Mouse (Mus musculus): ENCODE results near the gene Spire2. TPM values are rescaled to one million over a fixed set of nuclear protein-coding genes. Genes with fewer than 3 reads are reported as not detected.
"Not testable (repeated sequence)": the region's sequence is repeated elsewhere in the genome, so short reads cannot be mapped to it uniquely, and the experiment has no call there.

Gene Spire2
- polyA plus RNA-seq, 1 experiment from 2014 or later = 1.4 TPM

DNA sequence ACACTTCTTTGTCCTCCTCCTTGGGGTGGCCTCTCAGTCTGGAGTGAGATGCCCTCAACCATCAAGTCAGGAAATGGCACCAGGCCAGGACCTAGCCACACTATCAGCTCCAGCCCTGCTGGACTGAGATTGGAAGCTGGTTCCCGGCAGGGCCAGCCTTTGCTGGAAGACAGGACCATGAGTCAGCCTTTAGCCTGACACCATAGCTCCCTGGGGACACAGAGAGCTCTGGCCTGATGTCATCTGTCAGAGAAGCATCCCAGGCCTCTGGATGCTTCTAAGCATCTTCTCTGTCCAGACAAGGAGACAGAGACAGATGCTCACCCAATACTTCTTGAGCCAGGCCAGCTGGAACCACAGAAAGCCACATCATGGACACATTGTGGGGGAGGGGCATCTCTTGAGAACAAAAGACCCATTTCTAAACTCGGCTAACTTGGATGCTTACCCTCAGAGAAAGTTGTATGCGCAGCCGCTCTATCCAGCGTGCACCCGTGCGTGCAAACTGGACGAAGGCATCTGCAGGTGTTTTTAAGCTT, 77.6 kb downstream of the Spire2 start:
- Histone ChIP-seq H3K27me3 (peaks cover 69% of the 10 kb centered on the region), H3K27ac (no peak overlapping the region), H3K36me3 (no peaks in the 10 kb centered on the region), H3K4me3 (replicated peaks) (no peak overlapping the region), H3K9me3 (no peaks in the 10 kb centered on the region), H3K4me1 (replicated peaks) (peaks cover 16% of the 10 kb centered on the region), H3K4me2 (peak overlapping the region; percentile 58; the same call in 1 of the 2 replicates), H3K9ac (replicated peaks) (no peak overlapping the region)
- 75% methylated on average over 8 of the region's 8 CpGs for WGBS
- no peak for ATAC-seq (ENCODE audit: insufficient number of reproducible peaks, insufficient read depth, low FRiP score, low TSS enrichment, low read depth)

DNA sequence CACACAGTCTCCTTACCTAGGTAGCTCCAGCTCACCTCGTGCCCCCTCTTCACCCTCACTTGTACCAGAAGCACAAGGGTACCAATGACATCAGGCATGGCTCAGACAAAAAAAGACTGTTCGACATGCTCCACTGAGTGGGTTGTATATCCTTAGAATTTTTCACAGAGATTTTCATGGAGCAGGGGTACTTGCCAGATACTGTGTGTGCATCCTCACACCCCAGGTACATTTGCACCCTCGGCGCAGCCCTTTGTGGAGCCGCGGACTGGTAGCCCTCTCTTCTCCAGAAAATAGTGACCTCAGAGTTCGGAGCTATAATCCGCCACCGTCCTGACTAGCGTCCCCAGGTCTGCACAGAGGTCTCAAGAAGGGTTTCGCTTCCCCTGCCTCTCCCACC, 78.3 kb downstream of the Spire2 start:
- 0 out of 2 replicates have a peak overlapping the region, but pooled peaks have one; percentile 38 for H3K9ac ChIP-seq (replicated peaks)
- peaks cover 16% of the 10 kb centered on the region for H3K4me1 ChIP-seq (replicated peaks)
- no peak for ATAC-seq (ENCODE audit: insufficient number of reproducible peaks, insufficient read depth, low FRiP score, low TSS enrichment, low read depth)
- H3K36me3 ChIP-seq = no peaks in the 10 kb centered on the region
- peak overlapping the region; percentile 58 for H3K4me2 ChIP-seq
- H3K9me3 ChIP-seq = no peaks in the 10 kb centered on the region
- H3K4me3 ChIP-seq (replicated peaks) = peak overlapping the region; percentile 44
- 12% methylated on average over 11 of the region's 11 CpGs for WGBS
- H3K27ac ChIP-seq = no peak overlapping the region
- H3K27me3 ChIP-seq = peaks cover 69% of the 10 kb centered on the region

DNA sequence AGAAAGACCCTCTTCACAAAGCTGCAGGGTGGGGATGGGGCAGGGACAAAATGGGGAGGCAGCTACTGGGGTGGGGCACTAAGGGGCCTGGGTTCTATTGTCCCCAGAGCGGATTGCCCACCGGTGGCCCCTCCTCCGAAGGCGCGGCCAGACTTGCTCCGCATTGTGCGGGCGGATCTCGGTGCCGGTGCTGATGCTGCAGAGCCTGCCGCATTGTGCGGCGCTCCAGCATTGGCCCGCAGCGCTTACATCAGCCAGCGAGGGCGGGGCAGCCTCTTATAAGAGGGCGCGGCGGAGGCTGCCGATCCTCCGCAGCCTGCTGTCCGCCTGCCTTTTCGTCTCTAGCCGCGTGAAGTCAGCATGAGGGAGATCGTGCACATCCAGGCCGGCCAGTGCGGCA, 78.7 kb downstream of the Spire2 start, which contains the start of gene Tubb3:
Gene Tubb3 (plus strand): TSS at position 179 of the 400 bp plus-strand sequence.
- peak; percentile 52; the same call in 1 of the 2 replicates for ATAC-seq (ENCODE audit: insufficient number of reproducible peaks, insufficient read depth, low FRiP score, low TSS enrichment, low read depth)
- Histone ChIP-seq H3K9ac (replicated peaks) (peak within 1 kb of the TSS; percentile 38), H3K36me3 (no peaks in the 10 kb centered on the region), H3K27me3 (peaks cover 69% of the 10 kb centered on the region), H3K4me2 (peak within 1 kb of the TSS; percentile 58), H3K4me1 (replicated peaks) (peaks cover 16% of the 10 kb centered on the region), H3K27ac (no peak within 1 kb of the TSS), H3K4me3 (replicated peaks) (peak within 1 kb of the TSS; percentile 44), H3K9me3 (no peaks in the 10 kb centered on the region)
- under 1% methylated on average over 29 of the region's 29 CpGs for WGBS

DNA sequence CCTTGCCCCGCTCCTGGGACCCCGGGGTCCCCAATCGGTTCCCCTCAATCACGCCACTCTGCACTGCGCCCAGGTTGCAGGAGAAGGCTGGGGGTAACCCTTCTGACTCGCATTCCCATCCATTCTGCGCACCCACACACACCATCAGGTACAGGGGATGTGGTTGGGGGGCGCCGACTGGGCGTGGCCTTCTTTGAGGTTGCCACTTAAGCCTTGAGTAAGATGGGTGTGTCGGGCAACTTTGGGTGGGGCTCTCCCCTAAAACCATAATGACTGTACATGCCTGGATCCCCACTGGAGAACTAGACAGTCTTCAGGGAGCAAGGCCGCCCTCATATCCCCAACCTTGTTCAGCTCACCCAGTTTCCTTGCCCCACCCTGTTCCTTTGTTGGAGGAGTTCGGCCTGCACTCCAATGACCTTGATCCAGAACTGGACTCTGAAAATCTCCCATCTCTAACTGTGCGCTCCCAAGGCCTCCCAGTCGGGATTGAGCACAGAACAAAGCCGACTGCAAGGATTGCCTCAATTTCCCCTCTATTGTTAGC, 79.3 kb downstream of the Spire2 start:
- Histone ChIP-seq H3K4me3 (replicated peaks) (peak overlapping the region; percentile 44), H3K9ac (replicated peaks) (peak overlapping the region; percentile 38), H3K27me3 (peaks cover 69% of the 10 kb centered on the region), H3K4me2 (peak overlapping the region; percentile 58), H3K36me3 (no peaks in the 10 kb centered on the region), H3K27ac (no peak overlapping the region), H3K9me3 (no peaks in the 10 kb centered on the region), H3K4me1 (replicated peaks) (peaks cover 16% of the 10 kb centered on the region)
- WGBS = 11% methylated on average over 16 of the region's 16 CpGs
- ATAC-seq (ENCODE audit: insufficient number of reproducible peaks, insufficient read depth, low FRiP score, low TSS enrichment, low read depth) = no peak

DNA sequence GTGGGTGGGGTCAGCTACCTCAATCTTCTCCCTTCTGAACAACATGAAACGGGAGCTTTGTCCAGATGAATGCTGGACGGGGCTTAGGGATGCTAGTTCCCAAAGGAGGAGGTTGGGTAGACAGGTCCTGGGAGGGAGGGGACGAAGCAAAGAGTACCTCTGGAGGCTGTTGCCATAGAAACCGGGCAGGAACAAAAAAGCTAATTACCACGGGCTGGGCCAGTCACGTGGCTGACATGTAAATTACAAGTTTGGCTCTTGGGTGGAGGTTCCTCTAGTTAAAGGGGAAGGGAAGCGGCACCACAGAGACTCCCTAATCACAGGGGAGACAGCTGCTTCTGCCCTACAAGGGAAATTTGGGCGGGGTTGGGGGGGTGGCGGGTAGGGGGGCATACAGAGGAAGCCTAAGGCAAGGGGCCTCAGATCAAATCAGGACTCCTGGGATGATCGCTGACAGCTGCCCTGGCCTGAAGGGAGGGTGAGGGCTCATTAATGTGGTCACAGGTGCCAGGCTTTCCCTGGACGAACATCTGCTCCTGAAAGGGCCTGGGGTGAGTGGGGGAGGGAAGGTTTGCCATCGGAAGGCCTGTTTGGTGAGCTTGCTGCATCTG, 80.2 kb downstream of the Spire2 start:
- no peak for ATAC-seq (ENCODE audit: insufficient number of reproducible peaks, insufficient read depth, low FRiP score, low TSS enrichment, low read depth)
- peak overlapping the region; percentile 44 for H3K4me3 ChIP-seq (replicated peaks)
- H3K4me2 ChIP-seq = peak overlapping the region; percentile 58

DNA sequence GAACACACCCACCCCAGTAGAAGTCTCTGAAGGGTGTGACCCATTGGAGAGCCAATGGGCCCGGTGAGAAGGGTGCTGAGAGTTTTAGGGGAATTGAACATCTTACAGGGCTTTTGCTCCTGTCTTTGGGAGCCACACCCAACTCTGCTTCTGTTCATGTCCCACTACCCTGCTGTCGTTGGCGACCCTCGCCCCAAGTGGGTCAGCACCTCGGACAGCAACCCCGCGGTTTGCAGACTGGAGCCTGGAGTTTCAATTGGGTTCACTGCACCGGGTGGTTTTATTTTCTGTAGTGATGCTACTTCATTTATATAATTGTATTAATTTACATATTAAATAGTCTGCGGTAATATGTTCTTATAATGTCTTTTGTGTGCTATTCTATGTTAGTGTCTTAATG, 81.7 kb downstream of the Spire2 start:
- Histone ChIP-seq H3K4me1 (replicated peaks) (peaks cover 16% of the 10 kb centered on the region), H3K9ac (replicated peaks) (no peak overlapping the region), H3K9me3 (no peaks in the 10 kb centered on the region), H3K4me2 (no peak overlapping the region), H3K4me3 (replicated peaks) (no peak overlapping the region), H3K36me3 (no peaks in the 10 kb centered on the region), H3K27ac (no peak overlapping the region), H3K27me3 (peaks cover 51% of the 10 kb centered on the region)
- ATAC-seq (ENCODE audit: insufficient number of reproducible peaks, insufficient read depth, low FRiP score, low TSS enrichment, low read depth) = no peak
- WGBS = 8% methylated on average over 9 of the region's 9 CpGs

More for the DNA sequence above, 80.2 kb downstream of the Spire2 start:
- Histone ChIP-seq H3K27me3 (peaks cover 65% of the 10 kb centered on the region), H3K4me1 (replicated peaks) (peaks cover 16% of the 10 kb centered on the region), H3K36me3 (no peaks in the 10 kb centered on the region), H3K27ac (no peak overlapping the region), H3K9ac (replicated peaks) (no peak overlapping the region), H3K9me3 (no peaks in the 10 kb centered on the region)
- WGBS = 1% methylated on average over 12 of the region's 12 CpGs

DNA sequence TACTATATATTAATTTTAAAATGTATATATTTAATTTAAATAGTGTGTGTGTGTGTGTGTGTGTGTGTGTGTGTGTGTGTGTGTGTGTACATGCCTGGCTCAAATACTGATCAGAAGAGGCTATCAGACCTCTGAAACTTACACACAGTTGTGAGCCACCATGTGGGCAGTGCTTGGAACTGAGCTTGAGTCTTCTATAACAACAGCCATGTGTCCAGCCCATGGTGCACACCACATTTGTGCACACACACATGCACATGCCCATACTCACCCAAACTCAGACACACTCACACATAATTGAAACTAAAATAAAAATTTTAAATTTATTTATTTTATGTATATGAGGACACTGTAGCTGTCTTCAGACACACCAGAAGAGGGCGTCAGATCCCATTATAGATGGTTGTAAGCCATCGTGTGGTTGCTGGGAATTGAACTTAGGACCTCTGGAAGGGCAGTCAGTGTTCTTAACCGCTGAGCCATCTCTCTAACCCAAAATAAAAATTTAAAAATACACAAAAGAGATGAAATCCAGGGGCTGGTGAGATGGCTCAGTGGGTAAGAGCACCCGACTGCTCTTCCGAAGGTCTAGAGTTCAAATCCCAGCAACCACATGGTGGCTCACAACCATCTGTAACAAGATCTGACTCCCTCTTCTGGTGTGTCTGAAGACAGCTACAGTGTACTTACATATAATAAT, 82.6 kb downstream of the Spire2 start:
- 77% methylated on average over 5 of the region's 5 CpGs for WGBS
- not testable (repeated sequence) for H3K9me3 ChIP-seq; H3K36me3 ChIP-seq; H3K27ac ChIP-seq; H3K4me2 ChIP-seq; H3K9ac ChIP-seq (replicated peaks); ATAC-seq (ENCODE audit: insufficient number of reproducible peaks, insufficient read depth, low FRiP score, low TSS enrichment, low read depth); H3K4me3 ChIP-seq (replicated peaks)
- peaks cover 16% of the 10 kb centered on the region for H3K4me1 ChIP-seq (replicated peaks)
- peaks cover 42% of the 10 kb centered on the region for H3K27me3 ChIP-seq

DNA sequence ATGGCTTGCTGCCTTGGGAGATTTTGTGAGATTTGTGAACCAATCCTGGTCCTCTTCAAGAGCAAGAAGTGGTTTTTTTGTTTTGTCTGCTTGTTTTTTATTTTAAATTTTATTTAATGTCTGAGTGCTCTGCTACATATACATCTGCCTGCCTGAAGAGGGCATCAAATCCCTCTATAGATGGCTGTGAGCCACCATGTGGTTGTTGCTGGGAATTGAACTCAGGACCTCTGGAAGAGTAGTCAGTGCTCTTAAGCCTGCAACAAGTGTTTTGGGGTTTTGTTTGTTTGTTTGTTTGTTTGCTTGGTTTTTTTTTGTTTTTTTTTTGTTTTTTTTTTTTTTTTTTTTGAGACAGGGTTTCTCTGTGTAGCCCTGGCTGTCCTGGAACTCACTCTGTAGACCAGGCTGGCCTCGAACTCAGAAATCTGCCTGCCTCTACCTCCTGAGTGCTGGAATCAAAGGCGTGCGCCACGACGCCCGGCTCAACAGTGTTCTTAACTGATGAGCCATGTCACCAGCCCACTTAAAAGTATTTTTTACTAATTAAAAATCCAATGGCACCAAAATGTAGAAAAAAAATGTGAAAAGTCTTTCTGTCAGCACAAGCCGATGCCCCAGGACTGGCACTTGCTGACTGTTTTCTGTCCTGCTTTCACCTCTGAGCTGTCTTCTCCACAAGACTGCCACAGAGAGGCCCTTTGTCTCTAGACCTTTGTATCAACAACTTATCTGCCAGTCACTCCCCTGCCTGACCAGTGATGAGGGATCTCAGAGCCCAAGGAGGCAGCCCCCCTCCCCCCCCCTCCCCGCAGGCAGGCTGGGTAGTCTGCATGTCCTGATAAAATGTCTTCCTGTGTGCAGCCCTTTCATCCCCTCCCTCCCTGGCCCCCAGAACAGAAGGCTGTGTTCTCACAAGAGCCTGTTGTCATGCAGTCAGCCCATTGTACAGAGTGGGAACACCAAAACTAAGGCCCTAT, 83.7 kb downstream of the Spire2 start:
- Histone ChIP-seq H3K27me3 (peaks cover 31% of the 10 kb centered on the region), H3K4me3 (replicated peaks) (no peak overlapping the region), H3K4me2 (no peak overlapping the region), H3K9me3 (no peaks in the 10 kb centered on the region), H3K9ac (replicated peaks) (no peak overlapping the region), H3K27ac (no peak overlapping the region), H3K4me1 (replicated peaks) (peaks cover 16% of the 10 kb centered on the region), H3K36me3 (no peaks in the 10 kb centered on the region)
- WGBS = 89% methylated on average over 8 of the region's 8 CpGs
- ATAC-seq (ENCODE audit: insufficient number of reproducible peaks, insufficient read depth, low FRiP score, low TSS enrichment, low read depth) = no peak

DNA sequence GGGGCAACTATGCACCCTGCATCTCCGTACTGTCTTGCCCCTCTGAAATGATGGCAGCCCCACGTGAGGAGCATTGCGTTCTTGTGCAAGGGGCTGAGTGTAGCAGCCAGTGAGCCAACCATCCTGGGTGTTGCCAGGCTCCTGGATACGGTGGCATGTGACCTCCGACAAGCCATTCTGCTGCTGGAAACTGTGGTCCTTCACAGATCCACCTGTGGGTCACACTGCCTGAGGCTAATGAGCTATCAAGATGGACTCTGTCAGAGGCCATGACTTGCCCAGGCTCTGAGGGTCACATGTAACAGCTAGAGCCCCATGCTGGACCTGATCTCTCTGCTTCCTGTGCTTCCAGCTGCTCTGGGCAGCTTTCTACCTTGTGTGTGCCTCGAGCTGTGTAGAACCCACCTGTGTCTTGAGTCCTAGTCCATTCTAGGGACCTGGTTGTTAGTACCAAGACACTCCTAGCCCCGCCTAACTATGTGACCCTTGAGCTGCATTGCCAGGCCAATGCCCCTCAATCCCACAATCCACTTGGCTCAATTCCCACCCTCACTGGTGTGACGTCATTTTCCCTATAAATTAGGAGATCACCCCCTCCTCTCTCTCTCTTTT, 84.5 kb downstream of the Spire2 start:
- WGBS = 77% methylated on average over 8 of the region's 8 CpGs
- no peak for ATAC-seq (ENCODE audit: insufficient number of reproducible peaks, insufficient read depth, low FRiP score, low TSS enrichment, low read depth)
- Histone ChIP-seq H3K4me2 (no peak overlapping the region), H3K4me1 (replicated peaks) (peaks cover 10% of the 10 kb centered on the region), H3K4me3 (replicated peaks) (no peak overlapping the region), H3K27ac (no peak overlapping the region), H3K36me3 (no peaks in the 10 kb centered on the region), H3K9me3 (no peaks in the 10 kb centered on the region), H3K27me3 (peaks cover 23% of the 10 kb centered on the region), H3K9ac (replicated peaks) (no peak overlapping the region)
